Mouse (Mus musculus): Measurements from ENCODE around the gene Dll3.

Gene Dll3

GRCm38 (mm10) chr7:28309737-28310136, 7.7 kb upstream of the Dll3 start:
- no peak for DNase-seq (ENCODE audit: low read depth, low spot score)

- DNase-seq (ENCODE audit: low read depth, low spot score), result no peak
Measured at GRCm38 (mm10) chr7:28306216-28306615, 4.2 kb upstream of the Dll3 start.

GRCm38 (mm10) chr7:28305641-28306040, 3.6 kb upstream of the Dll3 start:
- no peak for DNase-seq (ENCODE audit: low read depth, low spot score)

GRCm38 (mm10) chr7:28298837-28299625, 3.0 kb downstream of the Dll3 start:
- peak; percentile 82 for DNase-seq (ENCODE audit: low read depth, low spot score)

- peak; percentile 89 for DNase-seq (ENCODE audit: low read depth, low spot score)
Measured at GRCm38 (mm10) chr7:28294481-28294880, 7.6 kb downstream of the Dll3 start.

- no peak for DNase-seq (ENCODE audit: low read depth, low spot score)
Measured at GRCm38 (mm10) chr7:28290638-28291590, 11.1 kb downstream of the Dll3 start, which contains the start of gene Selenov. Gene Selenov (minus strand): TSS chr7:28291186.

- DNase-seq (ENCODE audit: low read depth, low spot score), result no peak
Measured at GRCm38 (mm10) chr7:28290165-28290564, 11.9 kb downstream of the Dll3 start.

GRCm38 (mm10) chr7:28280630-28281029, 21.4 kb downstream of the Dll3 start:
- DNase-seq (ENCODE audit: low read depth, low spot score), result no peak

GRCm38 (mm10) chr7:28278279-28278652, 23.8 kb downstream of the Dll3 start:
- DNase-seq (ENCODE audit: low read depth, low spot score), result no peak

GRCm38 (mm10) chr7:28277615-28278278, 24.3 kb downstream of the Dll3 start, which contains the start of gene Eid2b:
Gene Eid2b (plus strand): TSS chr7:28277739.
- peak; percentile 96 for DNase-seq (ENCODE audit: low read depth, low spot score)

- DNase-seq (ENCODE audit: low read depth, low spot score), result no peak
Measured at GRCm38 (mm10) chr7:28277237-28277614, 24.8 kb downstream of the Dll3 start.

GRCm38 (mm10) chr7:28271761-28272160, 30.3 kb downstream of the Dll3 start:
- DNase-seq (ENCODE audit: low read depth, low spot score), result no peak

- DNase-seq (ENCODE audit: low read depth, low spot score), result no peak
Measured at GRCm38 (mm10) chr7:28269355-28269754, 32.7 kb downstream of the Dll3 start.

GRCm38 (mm10) chr7:28268576-28268975, 33.5 kb downstream of the Dll3 start:
- no peak for DNase-seq (ENCODE audit: low read depth, low spot score)

GRCm38 (mm10) chr7:28268042-28268531, 34.0 kb downstream of the Dll3 start:
- no peak for DNase-seq (ENCODE audit: low read depth, low spot score)

- DNase-seq (ENCODE audit: low read depth, low spot score), result peak; percentile 94
Measured at GRCm38 (mm10) chr7:28267129-28268041, 34.7 kb downstream of the Dll3 start, which contains the start of gene Eid2. Gene Eid2 (plus strand): TSS chr7:28267881.

GRCm38 (mm10) chr7:28265391-28265790, 36.6 kb downstream of the Dll3 start:
- no peak for DNase-seq (ENCODE audit: low read depth, low spot score)

- DNase-seq (ENCODE audit: low read depth, low spot score), result peak; percentile 87
Measured at GRCm38 (mm10) chr7:28263786-28264185, 38.3 kb downstream of the Dll3 start.

GRCm38 (mm10) chr7:28262861-28263260, 39.2 kb downstream of the Dll3 start:
- no peak for DNase-seq (ENCODE audit: low read depth, low spot score)

GRCm38 (mm10) chr7:28255476-28255875, 46.6 kb downstream of the Dll3 start:
- DNase-seq (ENCODE audit: low read depth, low spot score), result no peak
